Mouse (Mus musculus) C2C12 (cell line): ENCODE results near the gene Slfn4.
"Not testable (repeated sequence)": the region's sequence is repeated elsewhere in the genome, so short reads cannot be mapped to it uniquely, and the experiment has no call there.

ENCODE experiments used
- CEBPB ChIP-seq: IDR thresholded peaks from one replicate; pipeline ENCODE4 v1.6.1; 2011; ENCODE audit warnings: low read depth, mild to moderate bottlenecking, control low read depth, moderate library complexity
- CTCF ChIP-seq: IDR thresholded peaks from one replicate; pipeline ENCODE4 v1.5.1; 2011; ENCODE audit not compliant: control insufficient read depth, insufficient read depth, insufficient read length
- FOSL1 ChIP-seq: IDR thresholded peaks from one replicate; pipeline ENCODE4 v1.8.0; 2011; ENCODE audit warnings: mild to moderate bottlenecking, low read length; ENCODE audit not compliant: poor library complexity, insufficient read depth, severe bottlenecking
- MAX ChIP-seq: IDR thresholded peaks from one replicate; pipeline ENCODE4 v1.6.1; 2011; ENCODE audit warnings: mild to moderate bottlenecking, control low read depth

- TF ChIP-seq CTCF, CEBPB, MAX, FOSL1: not testable (repeated sequence)
Observed at GRCm38 (mm10) chr11:83233621-83234020, 58.6 kb downstream of the Slfn4 start.
